Mouse (Mus musculus): ENCODE measurements at regions not wholly inside any gene's neighbourhood (a gene's known extent, or its start where the extent isn't known, plus 50 kb on each side); places are given as distances from the start of the nearest gene placed in this dataset.

DNA sequence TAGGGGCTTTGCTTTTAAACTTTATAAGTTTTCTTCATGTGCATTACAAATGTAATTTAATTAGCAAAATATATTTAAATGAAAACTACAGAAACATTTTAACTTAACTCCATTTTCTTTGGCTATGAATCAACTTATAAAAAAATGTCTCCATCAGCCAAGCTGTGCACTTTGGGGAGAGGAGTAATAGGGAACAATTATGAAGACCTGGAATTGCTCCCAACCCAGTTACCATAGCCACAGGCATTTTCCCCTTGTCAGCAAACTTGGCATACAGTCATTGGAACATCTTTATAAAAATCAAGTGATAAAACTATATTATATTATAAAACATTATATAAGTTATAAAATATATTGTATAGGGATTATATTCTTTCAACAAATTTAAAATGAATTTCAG, 65.0 kb downstream of the Atxn7l3b start:
- TF ChIP-seq CTCF (IDR thresholded peaks at IDR 0.05) (no peak), EP300 (IDR thresholded peaks at IDR 0.05) (no peak)

Data from lung, postnatal 0 days (tissue).